Mouse (Mus musculus): ENCODE results near the gene Itpr1. TPM values are rescaled to one million over a fixed set of nuclear protein-coding genes. Genes with fewer than 3 reads are reported as not detected.

The Itpr1 gene
- polyA plus RNA-seq, 2 experiments: 10.7 to 17.1 TPM

GRCm38 (mm10) chr6:108238011-108238410 lies 25.1 kb downstream of the Itpr1 start:
- DNase-seq (ENCODE audit: low spot score): no peak
- Histone ChIP-seq H3K9me3 (ENCODE audit: control insufficient read depth, low read length) (no peaks in the 10 kb centered on the region), H3K4me3 (replicated peaks; ENCODE audit: low read length) (no peak overlapping the region), H3K27ac (replicated peaks; ENCODE audit: low read depth, low read length) (no peak overlapping the region), H3K9ac (ENCODE audit: low read depth, low read length, severe bottlenecking) (no peak overlapping the region), H3K4me1 (ENCODE audit: control insufficient read depth, insufficient read depth, low read length) (peaks cover 49% of the 10 kb centered on the region), H3K4me2 (replicated peaks; ENCODE audit: low read depth, low read length, severe bottlenecking) (no peak overlapping the region), H3K36me3 (ENCODE audit: control insufficient read depth, insufficient read depth, low read length) (no peaks in the 10 kb centered on the region; the same call in 1 of the 2 replicates), H3K27me3 (ENCODE audit: control insufficient read depth, insufficient read depth, low read length) (no peaks in the 10 kb centered on the region)
- no peak for TF ChIP-seq POLR2A (IDR thresholded peaks at IDR 0.05; ENCODE audit: borderline replicate concordance, extremely low read depth, insufficient read depth, insufficient read length)
- 61% methylated on average over 4 of the region's 4 CpGs for WGBS
- no peak for ATAC-seq (ENCODE audit: low FRiP score, low read depth)

DNA sequence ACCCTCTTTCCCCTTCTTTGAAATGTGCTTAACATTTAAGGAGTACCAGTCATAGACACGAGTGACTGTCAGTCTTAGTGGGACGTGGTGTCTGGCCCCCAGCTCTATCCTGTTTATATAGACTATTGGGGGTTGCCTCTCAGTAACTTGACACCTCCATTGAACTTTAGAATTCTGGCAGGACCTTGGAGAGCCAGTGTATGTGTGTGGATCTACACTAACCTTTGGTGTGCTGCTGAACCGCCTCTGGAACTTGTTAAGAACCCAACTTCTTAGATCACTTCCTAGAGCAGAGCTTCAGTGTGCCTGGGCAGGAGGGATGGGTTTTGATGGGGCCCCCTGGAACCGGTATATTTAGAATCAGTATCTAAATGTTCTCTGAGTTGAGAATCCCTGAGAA lies 26.2 kb downstream of the Itpr1 start:
- no peak overlapping the region for H3K4me2 ChIP-seq (replicated peaks; ENCODE audit: low read depth, low read length, severe bottlenecking)
- H3K9ac ChIP-seq (ENCODE audit: low read depth, low read length, severe bottlenecking): no peak overlapping the region
- H3K9me3 ChIP-seq (ENCODE audit: control insufficient read depth, low read length): no peaks in the 10 kb centered on the region
- DNase-seq (ENCODE audit: low spot score) (no peak), ATAC-seq (ENCODE audit: low FRiP score, low read depth) (no peak)
- H3K4me3 ChIP-seq (replicated peaks; ENCODE audit: low read length): no peak overlapping the region
- H3K4me1 ChIP-seq (ENCODE audit: control insufficient read depth, insufficient read depth, low read length): peaks cover 44% of the 10 kb centered on the region
- no peak for TF ChIP-seq POLR2A (IDR thresholded peaks at IDR 0.05; ENCODE audit: borderline replicate concordance, extremely low read depth, insufficient read depth, insufficient read length)
- H3K27me3 ChIP-seq (ENCODE audit: control insufficient read depth, insufficient read depth, low read length): no peaks in the 10 kb centered on the region
- no peaks in the 10 kb centered on the region; the same call in 1 of the 2 replicates for H3K36me3 ChIP-seq (ENCODE audit: control insufficient read depth, insufficient read depth, low read length)
- H3K27ac ChIP-seq (replicated peaks; ENCODE audit: low read depth, low read length): no peak overlapping the region
- WGBS: 20% methylated on average over 4 of the region's 4 CpGs

- DNase-seq (ENCODE audit: low spot score) (no peak), ATAC-seq (ENCODE audit: low FRiP score, low read depth) (no peak)
- Histone ChIP-seq H3K4me3 (replicated peaks; ENCODE audit: low read length) (no peak overlapping the region), H3K9ac (ENCODE audit: low read depth, low read length, severe bottlenecking) (no peak overlapping the region), H3K4me1 (ENCODE audit: control insufficient read depth, insufficient read depth, low read length) (peaks cover 42% of the 10 kb centered on the region), H3K27ac (replicated peaks; ENCODE audit: low read depth, low read length) (no peak overlapping the region), H3K4me2 (replicated peaks; ENCODE audit: low read depth, low read length, severe bottlenecking) (no peak overlapping the region), H3K9me3 (ENCODE audit: control insufficient read depth, low read length) (no peaks in the 10 kb centered on the region), H3K36me3 (ENCODE audit: control insufficient read depth, insufficient read depth, low read length) (no peaks in the 10 kb centered on the region; the same call in 1 of the 2 replicates), H3K27me3 (ENCODE audit: control insufficient read depth, insufficient read depth, low read length) (no peaks in the 10 kb centered on the region)
- WGBS: 81% methylated on average over 1 of the region's 1 CpGs
- no peak for TF ChIP-seq POLR2A (IDR thresholded peaks at IDR 0.05; ENCODE audit: borderline replicate concordance, extremely low read depth, insufficient read depth, insufficient read length)
Measured at GRCm38 (mm10) chr6:108240004-108240403, 27.1 kb downstream of the Itpr1 start.

DNA sequence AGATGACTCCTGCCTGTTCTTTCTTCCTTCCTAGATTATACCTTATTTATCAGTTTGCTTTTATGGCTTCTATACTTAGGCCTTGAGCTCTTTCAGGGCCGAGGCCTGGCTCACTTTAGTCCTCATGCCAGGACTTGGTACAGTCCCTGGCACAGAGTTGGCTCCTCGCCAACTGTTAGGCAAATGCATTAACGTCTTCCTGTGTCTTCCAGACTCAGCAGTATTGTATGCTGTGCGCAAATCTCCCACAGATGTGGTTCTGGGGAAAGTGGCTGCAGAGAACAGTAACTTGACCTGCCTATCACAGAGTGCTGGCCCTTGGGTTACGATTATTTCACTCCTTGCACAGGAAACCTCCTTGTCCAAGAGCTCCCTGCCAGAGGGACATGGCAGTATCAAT lies 27.9 kb downstream of the Itpr1 start:
- no peak for TF ChIP-seq POLR2A (IDR thresholded peaks at IDR 0.05; ENCODE audit: borderline replicate concordance, extremely low read depth, insufficient read depth, insufficient read length)
- Histone ChIP-seq H3K9me3 (ENCODE audit: control insufficient read depth, low read length) (no peaks in the 10 kb centered on the region), H3K27ac (replicated peaks; ENCODE audit: low read depth, low read length) (no peak overlapping the region), H3K4me3 (replicated peaks; ENCODE audit: low read length) (no peak overlapping the region), H3K4me2 (replicated peaks; ENCODE audit: low read depth, low read length, severe bottlenecking) (no peak overlapping the region), H3K4me1 (ENCODE audit: control insufficient read depth, insufficient read depth, low read length) (peaks cover 38% of the 10 kb centered on the region), H3K27me3 (ENCODE audit: control insufficient read depth, insufficient read depth, low read length) (no peaks in the 10 kb centered on the region), H3K9ac (ENCODE audit: low read depth, low read length, severe bottlenecking) (no peak overlapping the region), H3K36me3 (ENCODE audit: control insufficient read depth, insufficient read depth, low read length) (no peaks in the 10 kb centered on the region; the same call in 1 of the 2 replicates)
- ATAC-seq (ENCODE audit: low FRiP score, low read depth) (no peak), DNase-seq (ENCODE audit: low spot score) (no peak)
- WGBS: 24% methylated on average over 5 of the region's 5 CpGs

GRCm38 (mm10) chr6:108244571-108244970 lies 31.7 kb downstream of the Itpr1 start:
- no peak overlapping the region for H3K27ac ChIP-seq (replicated peaks; ENCODE audit: low read depth, low read length)
- H3K36me3 ChIP-seq (ENCODE audit: control insufficient read depth, insufficient read depth, low read length): no peaks in the 10 kb centered on the region; the same call in 1 of the 2 replicates
- H3K9me3 ChIP-seq (ENCODE audit: control insufficient read depth, low read length): no peaks in the 10 kb centered on the region
- H3K4me3 ChIP-seq (replicated peaks; ENCODE audit: low read length): no peak overlapping the region
- no peaks in the 10 kb centered on the region for H3K27me3 ChIP-seq (ENCODE audit: control insufficient read depth, insufficient read depth, low read length)
- DNase-seq (ENCODE audit: low spot score): no peak
- no peak overlapping the region for H3K9ac ChIP-seq (ENCODE audit: low read depth, low read length, severe bottlenecking)
- no peak for ATAC-seq (ENCODE audit: low FRiP score, low read depth)
- peaks cover 23% of the 10 kb centered on the region for H3K4me1 ChIP-seq (ENCODE audit: control insufficient read depth, insufficient read depth, low read length)
- H3K4me2 ChIP-seq (replicated peaks; ENCODE audit: low read depth, low read length, severe bottlenecking): no peak overlapping the region
- 86% methylated on average over 8 of the region's 8 CpGs for WGBS
- TF ChIP-seq POLR2A (IDR thresholded peaks at IDR 0.05; ENCODE audit: borderline replicate concordance, extremely low read depth, insufficient read depth, insufficient read length): no peak
